Mouse (Mus musculus) C2C12 (cell line): Measurements from ENCODE around the gene Faah. TPM values are rescaled to one million over a fixed set of nuclear protein-coding genes. Genes with fewer than 3 reads are reported as not detected.

Experiments used
- H3K27me3 ChIP-seq: one replicate; pipeline ENCODE4 v1.6.1; 2011; ENCODE audit not compliant: control insufficient read depth, insufficient read depth, insufficient read length
- H3K36me3 ChIP-seq: one replicate; pipeline ENCODE4 v1.6.1; 2011; ENCODE audit not compliant: control insufficient read depth, insufficient read depth
- H3K4me3 ChIP-seq: one replicate; pipeline ENCODE4 v1.5.1; 2011; ENCODE audit warnings: mild to moderate bottlenecking, control low read depth; ENCODE audit not compliant: poor library complexity, insufficient read depth, severe bottlenecking
- H3K79me2 ChIP-seq: one replicate; pipeline ENCODE4 v1.6.1; 2011; ENCODE audit not compliant: control insufficient read depth, insufficient read depth
- H3K79me3 ChIP-seq: one replicate; pipeline ENCODE4 v1.6.1; 2011; ENCODE audit warnings: low read depth, control low read depth
- H3ac ChIP-seq: one replicate; pipeline ENCODE3; 2011; ENCODE audit warnings: low read depth; ENCODE audit not compliant: control insufficient read depth, insufficient read length
- CEBPB ChIP-seq: IDR thresholded peaks from one replicate; pipeline ENCODE4 v1.6.1; 2011; ENCODE audit warnings: low read depth, mild to moderate bottlenecking, control low read depth, moderate library complexity
- CTCF ChIP-seq: IDR thresholded peaks from one replicate; pipeline ENCODE4 v1.5.1; 2011; ENCODE audit not compliant: control insufficient read depth, insufficient read depth, insufficient read length
- FOSL1 ChIP-seq: IDR thresholded peaks from one replicate; pipeline ENCODE4 v1.8.0; 2011; ENCODE audit warnings: mild to moderate bottlenecking, low read length; ENCODE audit not compliant: poor library complexity, insufficient read depth, severe bottlenecking
- MAX ChIP-seq: IDR thresholded peaks from one replicate; pipeline ENCODE4 v1.6.1; 2011; ENCODE audit warnings: mild to moderate bottlenecking, control low read depth
- MYOD1 ChIP-seq: IDR thresholded peaks from one replicate; pipeline ENCODE4 v1.6.1; 2011; ENCODE audit warnings: low read depth; ENCODE audit not compliant: control insufficient read depth, insufficient read length
- MYOG ChIP-seq: IDR thresholded peaks from one replicate; pipeline ENCODE4 v1.6.1; 2011; ENCODE audit not compliant: control insufficient read depth, insufficient read length; ENCODE audit errors: extremely low read depth
- USF1 ChIP-seq: IDR thresholded peaks from one replicate; pipeline ENCODE4 v1.6.1; 2011; ENCODE audit warnings: low read depth, mild to moderate bottlenecking, control low read depth, moderate library complexity
- polyA plus RNA-seq: library from polyadenylated mRNA; unstranded; fragments of >200 nt; fragmentation: generic; extraction: Trizol; gene quantifications from one replicate; pipeline ENCODE4 v1.2.1, GENCODE M21; 2012; ENCODE audit warnings: missing spikeins

The Faah gene
- polyA plus RNA-seq, 1 experiment = 0.06 TPM

DNA sequence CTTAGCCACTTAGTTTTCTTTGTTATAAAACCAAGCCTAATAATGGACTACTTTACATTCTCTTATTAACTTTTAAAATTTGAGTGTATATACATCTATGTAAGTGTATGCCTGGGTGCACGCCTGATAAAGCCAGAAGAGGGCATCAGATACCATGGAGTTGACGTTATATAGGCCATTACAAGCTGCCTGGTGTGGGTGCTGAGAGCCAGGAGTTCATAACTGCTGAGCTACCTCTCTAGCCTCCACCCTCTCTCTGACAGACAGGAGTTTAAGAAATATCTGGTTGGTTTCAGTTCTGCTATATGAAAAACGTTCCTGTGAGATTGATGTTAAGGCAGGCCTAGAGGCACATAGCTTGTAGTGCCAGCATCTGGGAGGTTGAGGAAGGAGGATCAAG lies 24.5 kb upstream of the Faah start:
- Histone ChIP-seq H3ac (no peak overlapping the region), H3K4me3 (no peak overlapping the region), H3K27me3 (no peaks in the 10 kb centered on the region), H3K36me3 (peaks cover 49% of the 10 kb centered on the region), H3K79me3 (no peaks in the 10 kb centered on the region), H3K79me2 (no peaks in the 10 kb centered on the region)
- TF ChIP-seq MAX = no peak

DNA sequence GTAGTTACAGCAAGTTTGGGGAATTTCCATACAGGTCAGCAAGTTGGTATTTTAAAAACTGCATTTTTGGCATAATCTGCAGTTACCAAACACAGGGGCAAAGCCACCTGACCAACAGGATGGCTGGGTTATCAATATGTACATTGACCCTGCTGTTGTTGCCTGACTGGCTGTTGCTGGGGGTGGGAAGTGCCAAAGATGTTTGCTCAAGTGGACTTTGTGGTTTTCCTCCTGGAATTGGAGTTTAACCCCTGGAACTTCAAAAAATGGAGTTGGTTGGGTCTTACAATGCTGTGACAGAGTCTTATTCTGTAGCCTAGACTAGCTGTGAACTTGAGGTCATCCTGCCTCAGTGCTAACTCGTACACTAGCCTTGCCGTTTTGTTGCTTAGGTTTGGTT lies 22.7 kb upstream of the Faah start:
- H3K36me3 ChIP-seq = peaks cover 54% of the 10 kb centered on the region
- no peak for TF ChIP-seq MYOG
- no peak for TF ChIP-seq CTCF
- no peak for TF ChIP-seq CEBPB
- TF ChIP-seq FOSL1 = no peak
- TF ChIP-seq MAX = no peak
- TF ChIP-seq MYOD1 = no peak
- no peak for TF ChIP-seq USF1
- no peaks in the 10 kb centered on the region for H3K79me2 ChIP-seq

DNA sequence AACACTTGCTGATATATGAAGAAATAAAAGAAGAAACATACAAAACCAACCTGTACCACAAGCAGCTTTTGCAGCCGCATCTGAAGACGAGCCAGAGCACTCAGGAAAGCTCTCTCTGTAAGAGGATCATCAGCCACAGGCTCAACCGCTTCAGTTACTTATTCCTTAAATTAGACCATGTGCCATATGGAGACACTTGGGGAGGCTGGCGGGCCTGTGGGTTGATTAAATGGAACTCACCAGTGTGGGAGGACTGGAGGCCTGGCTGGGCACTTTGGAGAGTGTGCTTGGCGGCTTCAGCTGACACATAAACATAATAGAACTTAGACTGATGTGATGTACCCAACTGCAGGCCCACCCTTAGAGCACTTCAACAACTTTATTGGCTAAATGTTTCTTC lies 15.6 kb upstream of the Faah start:
- peaks cover 30% of the 10 kb centered on the region for H3K36me3 ChIP-seq
- TF ChIP-seq MAX (no peak), MYOD1 (no peak), FOSL1 (no peak), MYOG (no peak), CTCF (no peak), USF1 (no peak), CEBPB (no peak)
- H3ac ChIP-seq = no peak overlapping the region
- H3K79me2 ChIP-seq = no peaks in the 10 kb centered on the region
- H3K79me3 ChIP-seq = no peaks in the 10 kb centered on the region
- H3K27me3 ChIP-seq = no peaks in the 10 kb centered on the region
- no peak overlapping the region for H3K4me3 ChIP-seq

More for the DNA sequence above, 22.7 kb upstream of the Faah start:
- Histone ChIP-seq H3K27me3 (no peaks in the 10 kb centered on the region), H3K4me3 (no peak overlapping the region), H3K79me3 (no peaks in the 10 kb centered on the region), H3ac (no peak overlapping the region)

DNA sequence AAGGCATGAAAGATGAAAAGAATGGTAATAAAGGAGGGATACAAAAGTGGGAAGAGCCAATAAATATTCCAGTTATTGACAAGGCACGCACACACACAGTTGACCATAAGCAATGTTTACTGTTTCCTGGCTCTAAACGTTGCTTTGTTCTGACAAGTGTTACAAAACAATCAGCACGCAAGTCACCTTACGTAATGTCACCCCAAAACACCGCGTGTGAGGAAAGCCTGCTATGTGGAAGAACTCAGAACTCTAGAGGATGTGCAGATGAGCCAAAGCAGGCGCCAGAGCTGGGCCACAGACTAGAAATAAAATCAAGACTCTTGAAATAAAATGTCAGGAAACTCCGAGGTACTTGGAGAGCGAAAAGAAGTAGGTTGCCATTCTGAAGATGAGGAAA lies 15.2 kb upstream of the Faah start:
- Histone ChIP-seq H3K27me3 (no peaks in the 10 kb centered on the region), H3K79me3 (no peaks in the 10 kb centered on the region), H3K79me2 (no peaks in the 10 kb centered on the region), H3K36me3 (peaks cover 25% of the 10 kb centered on the region), H3K4me3 (no peak overlapping the region), H3ac (no peak overlapping the region)
- TF ChIP-seq MYOG = no peak
- TF ChIP-seq CTCF = no peak
- no peak for TF ChIP-seq MAX
- TF ChIP-seq USF1 = no peak
- TF ChIP-seq FOSL1 = no peak
- no peak for TF ChIP-seq CEBPB
- no peak for TF ChIP-seq MYOD1

DNA sequence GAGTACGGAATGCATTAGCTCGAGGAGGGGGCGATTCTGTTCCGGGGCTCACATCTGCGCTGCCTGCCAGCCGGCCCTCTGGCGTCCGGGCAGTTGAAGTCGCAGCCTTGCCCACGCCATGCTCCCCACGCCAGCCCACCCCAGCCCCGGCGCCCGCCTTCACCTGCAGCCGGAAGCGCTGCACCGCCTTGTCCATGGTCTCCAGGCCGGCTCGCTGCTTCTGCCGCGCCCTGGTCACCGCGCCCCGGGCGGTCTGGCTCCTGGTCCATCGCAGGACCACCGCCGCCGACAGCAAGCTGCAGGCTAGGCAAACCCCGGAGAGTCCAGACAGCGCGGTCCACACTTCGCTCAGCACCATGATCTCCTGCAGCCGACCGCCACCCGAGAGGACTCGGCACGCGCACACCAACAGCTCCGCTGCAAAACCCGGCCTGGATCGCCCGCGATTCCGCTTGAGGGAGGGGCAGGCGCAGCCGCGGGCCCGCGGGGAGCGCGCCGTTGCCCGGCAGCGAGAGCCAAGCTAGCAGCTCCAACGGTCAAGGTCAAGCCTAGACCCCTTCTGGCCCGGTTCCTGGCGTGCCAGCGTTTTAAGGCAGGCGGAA lies 325 bp downstream of the Faah start:
- Histone ChIP-seq H3K79me2 (no peaks in the 10 kb centered on the region), H3K4me3 (peak overlapping the region; percentile 6), H3K27me3 (peaks cover 53% of the 10 kb centered on the region), H3ac (peak overlapping the region; percentile 76), H3K79me3 (no peaks in the 10 kb centered on the region), H3K36me3 (no peaks in the 10 kb centered on the region)
- TF ChIP-seq MYOG (no peak), CTCF (no peak), MYOD1 (no peak), FOSL1 (no peak), CEBPB (no peak), MAX (peak; percentile 62), USF1 (no peak)

DNA sequence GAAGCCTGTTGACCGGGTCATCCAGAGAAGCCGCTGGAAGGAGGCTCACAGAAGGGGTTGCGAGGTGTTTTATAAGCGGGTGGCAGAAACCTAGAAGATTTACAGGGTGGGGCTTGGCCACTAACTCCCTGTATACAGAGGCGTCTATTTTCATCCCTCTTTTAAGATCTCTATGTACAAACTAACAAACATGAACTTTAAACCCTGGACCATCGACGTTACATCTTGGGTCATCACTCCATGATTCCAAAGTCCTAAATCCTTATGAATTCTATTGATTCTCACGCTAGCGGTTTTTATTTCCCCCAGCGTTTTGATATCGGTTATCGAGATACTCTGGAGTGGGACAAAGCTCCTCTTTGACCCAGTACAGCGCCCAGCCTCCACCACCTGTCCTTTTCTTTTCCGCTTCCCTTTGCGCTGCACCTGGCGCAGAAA lies 845 bp downstream of the Faah start:
- H3K79me2 ChIP-seq = no peaks in the 10 kb centered on the region
- TF ChIP-seq CTCF (no peak), MYOD1 (no peak), USF1 (no peak), FOSL1 (no peak), MYOG (no peak), CEBPB (no peak), MAX (no peak)
- H3K36me3 ChIP-seq = no peaks in the 10 kb centered on the region
- H3K79me3 ChIP-seq = no peaks in the 10 kb centered on the region
- H3K4me3 ChIP-seq = no peak overlapping the region
- peaks cover 56% of the 10 kb centered on the region for H3K27me3 ChIP-seq
- H3ac ChIP-seq = no peak overlapping the region
